Mouse (Mus musculus): ENCODE measurements at regions not wholly inside any gene's neighbourhood (a gene's known extent, or its start where the extent isn't known, plus 50 kb on each side); places are given as distances from the start of the nearest gene placed in this dataset.

DNA sequence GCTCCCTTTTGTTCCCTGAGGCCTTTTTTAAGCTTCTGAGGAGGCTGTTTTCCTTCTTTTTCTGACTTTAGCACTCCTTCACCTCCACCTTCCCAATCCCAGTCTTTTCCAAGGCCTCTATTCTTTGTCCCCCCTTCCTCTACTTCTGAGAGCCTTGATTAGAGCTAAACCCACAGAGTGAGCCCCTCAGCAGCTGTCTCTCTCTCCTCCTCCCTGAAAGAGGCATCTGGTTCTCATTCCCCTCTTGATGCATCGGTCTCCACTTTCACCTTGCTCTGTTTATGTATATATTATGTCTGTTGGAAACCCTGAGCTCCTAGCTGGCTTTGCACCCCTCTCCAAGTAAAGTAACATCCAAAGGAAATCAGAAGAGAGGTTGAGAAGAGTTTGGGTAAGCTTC is 224.6 kb upstream of the Osr1 start:
- TF ChIP-seq CTCF (IDR thresholded peaks at IDR 0.05; ENCODE audit: control insufficient read depth, insufficient read depth, insufficient replicate concordance, low read depth, low read length) = no peak
- TF ChIP-seq POLR2A (IDR thresholded peaks at IDR 0.05; ENCODE audit: control insufficient read depth, low read depth, low read length) = no peak
